In genomic region chr2:161332653-161333052, GRCm38 (mm10) we compare ENCODE assay signal across 10 mouse cellular contexts.
A peak's percentile ranks its signal among the peaks of the same experiment; 100 is the strongest.
DNase-seq lines count a peak whose midpoint lies in the region; ATAC-seq and TF ChIP-seq lines count a peak whose summit lies in the region.
"Had no signal": no experiment of that assay in that cellular context is flagged by ENCODE, and none has a peak within 500 bp of the region (broad histone marks: within the 10 kb centered on the region; RNA-seq: fewer than 3 reads in every experiment).

No protein-coding gene starts in this region.

- no peaks in the 10 kb centered on the region for H3K9me3 ChIP-seq in lung, embryonic 15.5 days
- H3K9me3 ChIP-seq in embryonic facial prominence, embryonic 14.5 days (ENCODE audit: control insufficient read depth, low read length), result no peaks in the 10 kb centered on the region
- H3K9me3 ChIP-seq in liver, postnatal 0 days (ENCODE audit: low read length), result no peaks in the 10 kb centered on the region
- H3K9me3 ChIP-seq: embryonic facial prominence, embryonic 12.5 days had no signal

- H3K9ac ChIP-seq in lung, embryonic 15.5 days, result no peak overlapping the region
- H3K9ac ChIP-seq in embryonic facial prominence, embryonic 14.5 days (ENCODE audit: low read depth, low read length), result no peak overlapping the region
- H3K9ac ChIP-seq in liver, postnatal 0 days (replicated peaks), result no peak overlapping the region
- H3K9ac ChIP-seq in heart, adult 2 months (ENCODE audit: low read depth, low read length), result no peak overlapping the region
- H3K9ac ChIP-seq: embryonic facial prominence, embryonic 12.5 days; heart, embryonic 12.5 days had no signal

- peak; percentile 42 for DNase-seq in embryo, embryonic 10 days (ENCODE audit: low spot score)
- no peak for DNase-seq in embryo, embryonic 9.5 days (ENCODE audit: extremely low spot score)
- DNase-seq in lung, postnatal 4 days, result no peak
- peak; percentile 48 for DNase-seq in embryonic facial prominence, embryonic 14.5 days (ENCODE audit: low spot score)
- peak; percentile 19 for DNase-seq in liver, postnatal 0 days
- no peak for DNase-seq in heart, adult 2 months
- no peak for DNase-seq in heart, postnatal 36 days

- ATAC-seq in lung, embryonic 15.5 days (ENCODE audit: borderline replicate concordance, extremely low read depth, low FRiP score, low TSS enrichment), result 0 out of 2 replicates have a peak, but pooled peaks have one; percentile 46
- no peak for ATAC-seq in embryonic facial prominence, embryonic 14.5 days (ENCODE audit: low read depth)
- ATAC-seq in liver, postnatal 0 days, result no peak

- H3K4me2 ChIP-seq in lung, embryonic 15.5 days, result no peak overlapping the region
- no peak overlapping the region for H3K4me2 ChIP-seq in embryonic facial prominence, embryonic 14.5 days (ENCODE audit: low read depth, low read length)
- H3K4me2 ChIP-seq in liver, postnatal 0 days (ENCODE audit: low read depth, low read length), result no peak overlapping the region
- H3K4me2 ChIP-seq: embryonic facial prominence, embryonic 12.5 days; heart, embryonic 12.5 days had no signal

- no peak for TF ChIP-seq POLR2A in heart, adult 2 months (IDR thresholded peaks at IDR 0.05; ENCODE audit: insufficient read depth, low read depth, low read length)

- TF ChIP-seq CTCF in liver, postnatal 0 days (IDR thresholded peaks at IDR 0.05; ENCODE audit: low read depth), result no peak
- TF ChIP-seq CTCF in heart, adult 2 months (IDR thresholded peaks at IDR 0.05), result no peak

- TF ChIP-seq EP300 in liver, postnatal 0 days (IDR thresholded peaks at IDR 0.05; ENCODE audit: low read depth), result no peak
- no peak for TF ChIP-seq EP300 in heart, adult 2 months (IDR thresholded peaks at IDR 0.05; ENCODE audit: insufficient read depth, low read depth, low read length)

- no peaks in the 10 kb centered on the region for H3K36me3 ChIP-seq in lung, embryonic 15.5 days
- H3K36me3 ChIP-seq in embryonic facial prominence, embryonic 14.5 days (ENCODE audit: control insufficient read depth, insufficient read depth, low read length), result no peaks in the 10 kb centered on the region
- no peaks in the 10 kb centered on the region for H3K36me3 ChIP-seq in liver, postnatal 0 days (replicated peaks; ENCODE audit: insufficient read depth, low read length)
- no peaks in the 10 kb centered on the region for H3K36me3 ChIP-seq in heart, adult 2 months (ENCODE audit: control insufficient read depth, insufficient read depth, low read length)
- H3K36me3 ChIP-seq: embryonic facial prominence, embryonic 12.5 days; heart, embryonic 12.5 days had no signal

- H3K27me3 ChIP-seq in lung, embryonic 15.5 days, result 0 out of 2 replicates have a peak, but pooled peaks cover 7% of the 10 kb centered on the region
- H3K27me3 ChIP-seq in embryonic facial prominence, embryonic 14.5 days (replicated peaks; ENCODE audit: control insufficient read depth, insufficient read depth, low read length), result no peaks in the 10 kb centered on the region
- H3K27me3 ChIP-seq in liver, postnatal 0 days (ENCODE audit: insufficient read depth, low read length), result no peaks in the 10 kb centered on the region
- 0 out of 2 replicates have a peak, but pooled peaks cover 1% of the 10 kb centered on the region for H3K27me3 ChIP-seq in heart, adult 2 months (ENCODE audit: control insufficient read depth, insufficient read depth, low read length)
- H3K27me3 ChIP-seq: embryonic facial prominence, embryonic 12.5 days had no signal

- intact Hi-C loops in heart, adult 2 months (cut with DNase I), result no loop called here
- intact Hi-C loops in heart, postnatal 36 days (cut with DNase I), result no loop called here

- H3K79me2 ChIP-seq in heart, adult 2 months (replicated peaks; ENCODE audit: control insufficient read depth, insufficient read depth, low read length), result no peaks in the 10 kb centered on the region

- H3K4me1 ChIP-seq in lung, embryonic 15.5 days, result peaks cover 4% of the 10 kb centered on the region; the same call in 1 of the 2 replicates
- H3K4me1 ChIP-seq in embryonic facial prominence, embryonic 14.5 days (ENCODE audit: control insufficient read depth, insufficient read depth, low read length), result no peaks in the 10 kb centered on the region; the same call in 1 of the 2 replicates
- H3K4me1 ChIP-seq in liver, postnatal 0 days (ENCODE audit: insufficient read depth), result no peaks in the 10 kb centered on the region
- H3K4me1 ChIP-seq in heart, adult 2 months (ENCODE audit: control insufficient read depth, insufficient read depth, low read length), result no peaks in the 10 kb centered on the region
- H3K4me1 ChIP-seq: embryonic facial prominence, embryonic 12.5 days; heart, embryonic 12.5 days had no signal

- no peak overlapping the region for H3K4me3 ChIP-seq in lung, embryonic 15.5 days
- H3K4me3 ChIP-seq in embryonic facial prominence, embryonic 14.5 days (ENCODE audit: low read depth, low read length), result no peak overlapping the region
- H3K4me3 ChIP-seq in liver, postnatal 0 days (ENCODE audit: low read depth, low read length), result no peak overlapping the region
- H3K4me3 ChIP-seq in heart, adult 2 months, result no peak overlapping the region
- H3K4me3 ChIP-seq: embryonic facial prominence, embryonic 12.5 days; heart, embryonic 12.5 days had no signal

- no peak overlapping the region for H3K27ac ChIP-seq in lung, embryonic 15.5 days
- H3K27ac ChIP-seq in embryonic facial prominence, embryonic 14.5 days (replicated peaks; ENCODE audit: low read depth, low read length), result no peak overlapping the region
- H3K27ac ChIP-seq in liver, postnatal 0 days (ENCODE audit: low read depth), result no peak overlapping the region
- no peak overlapping the region for H3K27ac ChIP-seq in heart, adult 2 months
- H3K27ac ChIP-seq: embryonic facial prominence, embryonic 12.5 days had no signal

- WGBS in lung, embryonic 15.5 days, result 16% methylated on average over 2 of the region's 2 CpGs
- WGBS in embryonic facial prominence, embryonic 14.5 days, result 38% methylated on average over 2 of the region's 2 CpGs
- 39% methylated on average over 2 of the region's 2 CpGs for WGBS in liver, postnatal 0 days (ENCODE audit: insufficient replicate concordance)
- WGBS in heart, adult 2 months, result 40% methylated on average over 2 of the region's 2 CpGs

Comparison
In these comparisons a context has a peak if more than half of its experiments do, and no peak if none do; other contexts are left out.
1. DNase-seq: peak in embryo, embryonic 10 days (single experiment), embryonic facial prominence, embryonic 14.5 days (single experiment) and liver, postnatal 0 days (single experiment); none in embryo, embryonic 9.5 days (single experiment), lung, postnatal 4 days (0 of 2), heart, adult 2 months (0 of 2) and heart, postnatal 36 days (0 of 2).